Mouse (Mus musculus) ovary, postnatal 36 days (tissue): ENCODE data around the gene Rasd1.

ENCODE experiments used
- DNase-seq: peaks from one replicate; pipeline ENCODE4 v3.0.0; 2022; ENCODE audit warnings: low spot score, mixed read lengths

Gene Rasd1

DNA sequence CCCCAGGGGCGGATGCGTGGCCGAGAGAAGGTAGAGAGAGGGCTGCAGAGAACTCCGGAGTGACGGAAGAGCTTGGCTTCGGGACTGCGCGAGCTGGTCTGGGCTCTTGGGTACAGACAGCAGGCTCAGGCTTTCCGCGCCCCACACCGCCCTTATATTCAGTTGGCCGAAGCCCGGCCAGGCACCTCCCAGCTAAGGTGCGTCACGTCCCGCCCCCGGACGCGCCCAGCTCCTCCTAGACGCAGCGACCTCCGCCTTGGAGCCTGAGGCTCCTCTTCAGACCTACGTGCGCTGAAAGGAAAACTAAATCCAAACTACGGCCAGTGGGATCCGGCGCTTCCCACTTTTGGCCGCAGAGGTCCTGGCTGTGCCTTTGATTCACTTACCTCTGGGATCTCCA is at the start of gene Rasd1:
Gene Rasd1 (minus strand): TSS at position 127 of the 400 bp plus-strand sequence.
- DNase-seq = peak; percentile 93

DNA sequence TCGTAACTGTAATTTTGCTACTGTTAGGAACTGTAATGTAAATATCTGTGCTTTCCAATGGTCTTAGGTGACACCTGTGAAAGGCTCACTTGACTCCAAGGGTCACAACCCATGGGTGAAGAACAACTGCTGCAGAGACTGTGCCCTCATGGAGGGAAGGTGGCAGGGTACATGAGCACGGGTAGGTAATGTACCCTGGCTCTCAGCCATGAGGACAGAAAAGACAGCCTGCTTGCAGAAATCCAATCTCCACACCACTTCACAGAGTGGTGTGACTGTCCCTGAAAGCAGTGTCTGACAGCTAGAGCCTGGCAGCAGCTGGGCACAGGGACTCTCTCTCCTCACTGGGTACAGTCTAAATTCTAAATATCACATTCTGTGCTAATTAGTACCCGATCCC is 46.8 kb upstream of the Rasd1 start:
- DNase-seq = no peak

DNA sequence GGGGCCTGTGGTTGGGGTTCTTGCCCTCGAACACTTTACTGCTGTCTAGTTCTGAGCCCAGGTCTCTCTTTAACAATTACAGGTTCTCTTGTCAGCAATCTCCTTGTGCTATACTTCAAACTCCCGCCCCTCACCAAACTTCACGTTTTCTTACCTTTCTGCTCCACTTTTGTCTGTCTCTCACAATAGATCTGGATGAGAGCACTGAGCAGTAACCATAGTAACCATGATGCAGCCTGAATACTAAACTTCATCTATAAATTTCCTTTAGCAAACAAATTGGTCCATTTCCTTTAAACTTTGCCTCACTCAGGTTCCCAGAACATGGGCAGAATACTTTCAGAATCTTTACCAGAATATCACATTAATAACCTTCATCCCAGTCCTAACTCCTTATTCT is 44.7 kb upstream of the Rasd1 start:
- no peak for DNase-seq

DNA sequence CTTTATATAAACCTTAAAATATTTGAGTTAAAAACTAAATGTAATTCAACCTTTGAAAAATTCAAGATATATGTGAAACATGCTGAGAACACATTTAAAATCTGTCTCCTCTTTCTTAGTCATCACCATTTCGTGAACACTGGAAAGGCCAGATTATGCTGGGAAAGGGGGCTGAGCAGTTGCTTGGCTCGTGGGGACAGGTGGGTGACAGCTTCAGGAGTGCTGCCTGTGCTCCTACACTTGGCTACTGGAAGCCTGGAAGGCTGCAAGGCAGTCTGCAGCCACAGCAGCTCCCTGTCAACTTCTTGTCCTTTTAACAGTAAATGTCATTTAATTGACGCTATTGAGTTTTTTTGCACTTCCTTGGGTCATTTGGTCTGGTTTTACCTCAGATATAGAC is 41.1 kb upstream of the Rasd1 start:
- DNase-seq = no peak

DNA sequence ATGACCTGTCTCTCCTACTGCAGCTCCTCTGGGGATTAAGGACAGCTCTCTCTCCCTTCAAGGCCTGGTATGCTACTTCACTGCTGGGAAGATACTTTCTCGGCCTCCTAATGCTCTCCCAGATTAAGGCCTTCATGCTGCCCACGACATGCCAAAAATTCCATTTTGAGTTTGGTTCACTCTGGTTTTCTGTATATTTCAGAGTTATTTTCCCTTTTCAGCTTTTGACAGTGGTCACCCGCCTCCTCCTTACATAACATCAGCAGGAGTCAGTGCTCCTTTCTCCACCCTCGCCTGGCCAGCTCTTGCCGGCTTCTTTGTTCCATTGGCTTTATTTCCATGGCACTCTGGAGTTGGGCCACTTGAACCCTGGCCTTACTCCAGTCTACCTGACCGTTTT is 40.0 kb upstream of the Rasd1 start:
- no peak for DNase-seq

DNA sequence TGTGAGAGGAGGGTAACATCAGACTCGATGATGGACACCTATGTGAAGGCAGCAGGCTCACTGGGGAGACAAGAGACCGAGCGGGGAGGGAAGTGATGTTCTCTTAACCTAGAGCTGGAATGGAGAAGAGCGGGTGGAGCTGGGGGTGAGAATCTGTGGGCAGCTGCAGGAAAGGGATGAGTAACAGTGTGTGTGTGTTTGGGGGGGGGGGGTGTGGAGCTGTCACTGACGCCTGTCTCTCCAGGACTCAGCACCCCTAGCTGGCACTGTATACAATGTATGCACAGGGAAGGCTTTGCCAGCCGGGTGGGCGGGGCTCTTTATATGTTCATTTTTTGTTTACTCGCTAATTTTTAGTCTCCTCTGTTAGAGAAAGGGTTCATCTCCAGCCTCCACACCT is 39.1 kb upstream of the Rasd1 start:
- no peak for DNase-seq

DNA sequence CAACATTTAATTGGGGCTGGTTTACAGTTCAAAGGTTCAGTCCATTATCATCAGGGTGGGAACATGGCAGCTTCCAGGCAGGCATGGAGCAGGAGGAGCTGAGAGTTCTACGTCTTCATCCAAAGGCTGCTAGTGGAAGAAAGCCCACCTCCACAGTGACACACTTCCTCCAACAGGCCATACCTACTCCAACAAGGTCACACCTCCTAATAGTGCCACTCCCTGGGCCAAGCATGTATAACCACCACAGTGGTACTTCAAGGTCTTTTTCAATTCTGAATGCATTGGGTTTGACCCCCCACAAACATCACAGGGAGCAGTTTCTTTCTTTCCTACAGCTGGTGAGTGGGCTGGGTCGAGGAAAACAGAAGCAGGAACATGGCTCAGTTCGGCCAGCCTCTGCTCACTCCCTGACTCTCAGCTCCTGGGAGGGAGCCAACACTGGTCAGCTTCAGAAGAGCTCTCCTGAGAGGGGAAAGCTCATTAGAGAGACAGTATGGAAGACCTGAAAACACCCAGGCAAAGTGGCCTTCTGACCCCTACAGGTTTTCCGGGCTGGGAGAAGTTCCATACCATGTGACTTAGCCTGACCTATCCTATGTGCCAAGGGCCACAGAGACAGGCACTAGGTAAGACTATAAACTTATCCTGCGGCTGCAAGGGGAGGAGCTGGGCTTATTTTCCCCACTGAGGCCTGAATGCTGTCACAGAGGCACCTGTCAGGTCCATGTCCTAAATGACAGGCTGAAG is 36.7 kb upstream of the Rasd1 start:
- DNase-seq = no peak

DNA sequence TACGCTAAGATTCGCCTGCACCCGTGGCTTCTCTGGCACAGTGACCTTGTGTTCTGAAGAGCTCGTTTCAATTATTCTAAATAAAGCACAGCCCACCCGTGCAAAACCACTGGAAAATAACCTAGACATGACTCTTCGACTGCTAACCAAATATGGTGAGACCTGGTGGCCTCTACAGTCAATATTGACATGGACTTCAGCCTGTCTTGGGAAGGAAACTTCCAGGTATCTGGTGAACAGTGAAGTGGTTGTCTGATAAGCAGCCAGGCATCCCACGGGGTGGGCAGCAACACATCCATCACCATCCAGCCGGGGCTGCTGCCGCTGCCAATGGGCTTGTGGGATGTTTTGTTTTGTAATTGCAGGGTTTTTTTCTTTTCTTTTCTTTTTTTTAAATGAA is 29.6 kb upstream of the Rasd1 start:
- DNase-seq = no peak

DNA sequence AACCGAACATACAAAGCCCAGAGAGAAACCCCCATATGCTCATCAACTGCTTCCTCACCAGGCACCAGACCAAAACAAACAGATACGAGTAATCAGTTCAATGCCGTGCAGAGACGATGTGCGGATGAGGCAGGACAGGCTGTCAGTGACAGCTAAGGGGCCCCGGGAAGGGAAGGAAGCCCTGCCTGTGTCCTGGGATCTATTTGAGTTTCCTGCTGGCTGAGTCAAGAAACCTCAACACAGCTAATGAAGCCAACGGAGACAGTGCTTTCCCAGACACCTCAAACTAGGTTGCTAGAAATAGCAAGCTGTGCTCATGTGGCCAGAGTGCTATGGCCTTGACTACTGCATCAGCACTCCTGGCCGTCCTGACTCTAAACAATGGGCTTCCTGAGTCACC is 26.6 kb upstream of the Rasd1 start:
- DNase-seq = no peak

DNA sequence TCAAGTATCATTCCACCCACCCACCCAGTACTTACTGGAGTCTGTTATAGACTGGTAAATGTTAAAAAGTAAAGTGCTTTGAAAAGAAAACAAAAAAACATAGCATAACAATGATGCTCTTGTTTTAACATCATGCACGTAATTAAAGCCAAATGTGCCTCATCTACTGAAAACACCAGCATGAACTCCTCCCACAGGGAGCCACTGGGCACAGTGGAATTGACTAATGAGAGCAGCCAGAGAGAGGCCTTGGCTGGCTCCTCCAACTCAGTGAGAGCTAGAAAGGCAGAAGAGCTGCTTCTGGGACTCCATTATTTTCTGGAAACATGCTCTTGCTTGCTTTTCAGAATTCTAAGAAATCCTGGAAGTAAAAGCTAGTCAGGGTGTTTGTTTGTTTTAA is 24.7 kb upstream of the Rasd1 start:
- DNase-seq = no peak

DNA sequence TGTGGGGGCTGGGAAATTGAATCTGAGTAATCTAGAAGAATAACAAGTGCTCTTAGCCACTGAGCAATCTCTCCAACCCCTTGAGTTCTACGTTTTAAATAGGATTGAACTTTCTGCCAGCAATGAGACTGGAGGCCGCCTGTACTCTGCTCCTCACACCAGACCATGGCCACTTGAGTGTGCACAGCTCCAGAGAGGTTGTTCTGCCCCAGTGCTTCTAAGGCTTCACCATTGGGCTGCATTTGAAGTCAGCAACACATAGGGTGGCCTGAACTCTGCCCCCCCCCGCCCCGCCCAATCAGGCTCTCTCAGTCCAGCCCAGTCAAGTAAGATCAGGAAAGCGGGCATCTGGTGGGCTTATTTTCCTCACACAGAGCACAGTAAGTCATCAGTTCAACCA is 13.1 kb upstream of the Rasd1 start:
- no peak for DNase-seq

DNA sequence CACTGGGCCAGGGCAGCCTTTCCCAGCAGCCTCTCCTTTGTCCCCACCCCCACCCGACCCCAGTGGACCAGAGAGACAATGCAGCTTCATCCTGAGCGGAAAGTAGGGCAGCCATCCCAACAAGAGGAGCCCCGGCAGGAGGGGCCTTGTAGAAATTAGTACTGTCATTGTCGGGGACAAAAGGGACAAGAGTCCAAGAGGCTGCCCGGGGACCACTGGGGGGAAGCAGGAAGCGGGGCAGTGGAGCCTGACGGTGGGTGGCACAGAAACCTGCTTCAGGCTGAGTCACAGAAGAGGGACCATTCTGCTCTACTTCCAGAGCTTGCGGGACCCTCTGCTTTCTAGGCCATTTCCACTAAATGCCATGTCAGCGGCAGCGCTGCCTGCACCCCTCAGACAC is 10.5 kb upstream of the Rasd1 start:
- DNase-seq = no peak

DNA sequence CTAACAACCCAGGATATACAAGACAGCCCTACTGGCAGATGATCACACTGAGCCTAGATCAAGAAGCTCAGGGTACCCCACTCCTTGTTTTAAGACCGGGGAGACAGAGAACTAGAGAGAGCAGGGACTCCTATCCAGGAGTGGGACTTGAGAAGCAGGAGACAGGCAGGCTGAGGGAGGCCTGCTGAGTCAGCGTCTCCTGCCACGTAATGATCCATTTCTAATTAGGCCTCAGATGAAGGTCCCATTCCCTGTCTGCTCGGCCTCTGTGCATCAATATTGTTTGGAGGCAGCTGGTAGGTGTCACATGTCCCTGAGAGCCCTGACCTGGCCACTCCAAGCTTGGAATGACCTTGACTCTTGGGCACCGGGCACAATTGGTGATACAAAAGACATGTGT is 8.6 kb upstream of the Rasd1 start:
- no peak for DNase-seq

DNA sequence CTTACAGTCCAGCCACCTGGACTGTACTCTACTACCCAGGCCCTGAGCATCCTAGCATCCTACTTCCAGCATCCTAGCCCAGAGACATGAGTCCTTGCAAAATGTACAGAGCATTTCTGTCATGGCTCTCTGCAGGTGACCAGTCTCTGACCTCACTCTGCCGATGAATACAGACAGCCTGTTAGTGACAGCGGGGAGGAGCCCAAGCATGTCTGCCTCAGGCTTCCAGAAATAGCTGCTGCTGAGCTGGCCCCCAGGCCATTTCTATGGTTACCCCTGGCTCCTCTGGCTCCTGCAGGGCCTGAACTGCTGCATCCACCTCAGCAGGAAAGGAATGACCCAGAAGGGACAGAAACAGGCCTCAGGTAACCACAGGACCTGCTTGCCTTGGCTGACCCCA is 6.9 kb upstream of the Rasd1 start:
- DNase-seq = no peak

DNA sequence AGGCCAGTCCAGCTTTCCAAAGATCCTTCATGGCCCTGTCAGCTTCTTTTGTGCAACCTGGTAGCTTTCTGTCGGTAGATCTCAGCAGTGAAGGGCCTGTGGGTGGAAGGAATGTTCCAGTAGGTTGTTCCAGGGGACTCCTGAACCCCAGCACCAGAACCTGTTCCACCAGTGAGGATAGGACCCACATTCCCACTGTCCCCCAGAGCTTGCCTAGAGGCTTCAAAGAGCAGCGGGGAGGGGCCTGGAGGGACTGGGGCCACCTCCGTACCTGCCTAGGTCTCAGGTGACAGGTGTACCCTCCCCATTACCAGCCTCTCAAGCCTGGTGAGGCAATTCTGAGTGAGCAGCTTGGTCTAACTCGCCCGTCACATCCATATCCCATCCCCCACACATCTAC is 6.0 kb upstream of the Rasd1 start:
- no peak for DNase-seq

DNA sequence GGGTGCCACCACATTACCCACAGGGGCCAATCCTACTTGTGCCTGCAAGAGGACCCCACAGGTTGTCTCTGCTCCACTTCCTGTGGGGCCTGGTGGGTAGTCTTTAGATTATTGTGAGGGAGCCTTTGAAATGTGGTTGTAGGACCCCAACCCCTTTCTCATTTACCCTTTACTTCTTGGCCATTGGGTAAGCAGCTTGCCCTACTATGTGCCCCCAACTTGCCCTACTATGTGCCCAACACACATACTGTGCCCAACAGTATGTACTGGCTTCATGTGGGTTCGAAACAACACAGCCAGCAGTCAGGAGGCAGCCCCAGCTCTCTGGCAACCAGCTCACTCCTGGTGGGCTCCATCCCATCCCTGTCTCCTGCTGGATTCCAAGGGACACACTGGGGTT is 3.0 kb upstream of the Rasd1 start:
- no peak for DNase-seq

DNA sequence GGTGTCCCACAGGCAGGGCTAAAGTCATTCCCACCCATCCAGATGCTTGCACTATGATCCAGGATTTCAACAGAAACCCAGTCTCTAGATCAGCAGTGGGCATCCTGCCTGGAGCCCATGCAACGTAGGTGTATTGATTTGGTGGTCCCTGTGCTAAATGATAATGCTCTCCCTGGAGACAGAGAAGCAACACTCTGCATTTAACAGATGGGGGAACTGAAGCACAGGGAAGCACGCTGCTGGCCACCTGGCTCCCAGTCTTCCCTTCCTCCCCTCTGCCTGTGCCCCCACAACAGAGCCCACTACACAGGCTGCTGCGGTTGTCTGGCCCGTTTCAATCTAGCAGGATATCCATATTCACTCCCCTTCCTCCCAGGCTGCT is 1.3 kb upstream of the Rasd1 start:
- DNase-seq = no peak

DNA sequence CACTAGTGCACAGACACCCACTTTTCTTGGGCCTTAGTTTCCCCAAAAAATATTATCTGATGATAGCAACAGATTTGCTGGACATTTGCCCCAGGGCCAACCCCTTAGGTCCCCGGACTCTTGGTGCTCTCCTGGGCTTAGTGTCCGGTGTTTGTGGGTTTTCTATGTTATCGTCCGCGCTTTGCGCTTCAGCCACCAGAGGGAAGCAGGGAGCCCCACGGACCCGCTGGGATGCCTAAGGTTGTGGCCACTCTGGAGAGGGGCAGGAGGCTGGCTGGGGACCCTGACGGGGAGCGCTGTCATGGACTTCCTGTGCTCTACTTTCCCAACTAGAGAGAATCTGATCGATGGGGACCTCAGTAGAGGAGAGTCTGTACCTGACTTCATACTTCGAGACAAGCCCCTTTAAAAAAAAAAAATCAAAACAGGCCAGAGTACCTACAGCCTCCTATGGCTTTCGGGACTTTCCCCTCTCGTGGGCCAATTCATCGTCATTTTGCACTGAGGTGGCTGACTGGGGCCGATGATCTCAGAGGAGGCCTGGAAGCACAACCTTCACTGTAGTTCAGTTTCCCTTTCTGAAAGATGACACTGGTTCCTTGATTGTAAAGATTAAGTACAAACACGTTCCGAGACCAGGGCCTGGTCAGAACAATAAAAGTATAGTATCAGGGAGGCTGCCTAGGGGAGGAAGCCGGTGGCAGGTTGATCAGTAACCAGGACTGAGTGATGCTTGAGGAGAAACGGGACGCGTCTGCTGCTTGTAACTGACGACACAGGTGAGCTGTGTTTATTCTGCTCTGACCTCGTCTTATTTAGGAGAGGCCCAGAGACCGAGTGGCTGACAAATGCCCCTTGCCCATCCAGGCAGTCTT is 720 bp upstream of the Rasd1 start:
- DNase-seq = peak; percentile 84

DNA sequence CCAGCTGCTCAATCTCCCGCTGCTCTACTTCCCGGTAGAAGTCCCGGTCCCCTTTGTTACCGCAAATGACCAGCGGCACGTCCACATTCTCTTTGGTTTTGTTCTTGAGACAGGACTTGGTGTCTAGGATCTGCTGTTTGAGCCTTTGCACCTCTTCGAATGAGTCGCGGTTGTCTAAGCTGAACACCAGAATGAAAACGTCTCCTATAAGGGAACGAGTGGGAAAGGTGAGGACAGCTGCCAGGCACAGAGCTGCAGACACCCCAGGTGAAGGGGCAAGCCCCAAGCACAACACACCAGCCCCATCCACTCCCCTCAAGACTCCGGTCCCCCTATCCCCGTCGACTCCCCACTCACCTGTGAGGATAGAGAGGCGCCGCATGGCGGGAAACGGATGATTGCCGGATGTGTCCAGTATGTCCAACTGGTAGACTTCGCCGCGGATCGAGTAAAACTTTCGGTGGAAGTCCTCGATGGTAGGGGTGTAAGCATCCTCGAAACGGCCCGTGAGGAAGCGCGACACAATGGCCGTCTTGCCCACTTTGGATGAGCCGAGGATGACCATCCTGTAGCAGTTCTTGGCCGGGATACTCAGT is 483 bp downstream of the Rasd1 start:
- peak; percentile 48 for DNase-seq

DNA sequence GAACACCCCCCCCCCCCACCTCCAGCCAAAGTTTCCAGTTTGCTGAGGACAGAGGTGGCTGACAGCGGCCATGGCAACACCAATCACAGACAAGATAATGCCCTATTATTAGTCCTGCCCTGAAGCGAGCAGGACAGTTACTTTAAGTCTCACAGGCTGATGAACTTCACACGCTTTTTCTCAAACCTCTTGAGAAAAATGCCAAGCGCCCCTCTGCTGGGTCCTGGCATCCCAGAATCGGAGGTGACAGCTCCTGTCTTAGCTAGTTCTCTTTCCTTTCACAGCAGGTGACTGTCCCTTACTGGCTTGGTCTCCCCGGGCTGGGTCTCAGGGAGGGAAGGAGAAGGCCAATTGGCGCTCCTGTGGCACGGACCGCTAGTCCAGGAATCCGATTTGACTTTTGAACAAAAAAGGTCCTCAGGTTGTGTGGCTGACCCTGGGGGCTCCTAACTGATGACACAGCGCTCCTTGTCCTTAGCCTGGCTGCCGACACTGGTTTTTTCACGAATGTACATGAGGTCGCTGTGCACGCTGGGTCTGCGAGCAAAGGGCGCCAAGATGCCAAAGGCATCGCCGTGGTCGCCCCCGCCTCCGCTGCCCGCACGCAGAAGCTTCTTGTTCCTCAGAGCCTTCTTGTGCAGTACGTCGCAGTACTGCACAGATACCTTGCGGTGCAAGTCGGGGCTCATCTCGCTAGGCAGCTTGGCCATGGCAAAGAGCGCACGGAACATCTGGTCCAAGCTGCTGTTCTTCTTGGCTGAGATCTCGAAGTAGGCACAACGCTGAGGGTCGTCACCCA is 1.2 kb downstream of the Rasd1 start:
- peak; percentile 49 for DNase-seq

DNA sequence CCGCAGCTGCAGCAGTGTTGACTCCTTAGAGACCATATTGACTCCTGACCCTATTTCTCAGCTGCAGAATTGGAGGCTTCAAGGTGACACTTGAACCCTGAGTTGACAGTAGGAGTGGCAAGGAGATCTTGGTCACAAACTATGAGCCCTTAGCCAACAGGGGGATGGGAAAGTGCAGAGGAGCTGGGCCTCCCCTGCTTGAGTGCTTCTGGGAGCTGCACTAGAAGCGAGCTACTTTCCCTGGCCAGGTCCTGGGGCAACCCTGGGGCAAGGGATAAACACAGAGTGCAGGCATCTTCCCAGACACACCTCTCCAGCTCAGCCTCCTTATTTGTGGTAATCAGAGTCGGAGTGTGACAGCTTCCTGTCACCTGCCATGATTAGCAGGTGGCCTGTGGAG is 2.2 kb downstream of the Rasd1 start:
- DNase-seq = no peak

DNA sequence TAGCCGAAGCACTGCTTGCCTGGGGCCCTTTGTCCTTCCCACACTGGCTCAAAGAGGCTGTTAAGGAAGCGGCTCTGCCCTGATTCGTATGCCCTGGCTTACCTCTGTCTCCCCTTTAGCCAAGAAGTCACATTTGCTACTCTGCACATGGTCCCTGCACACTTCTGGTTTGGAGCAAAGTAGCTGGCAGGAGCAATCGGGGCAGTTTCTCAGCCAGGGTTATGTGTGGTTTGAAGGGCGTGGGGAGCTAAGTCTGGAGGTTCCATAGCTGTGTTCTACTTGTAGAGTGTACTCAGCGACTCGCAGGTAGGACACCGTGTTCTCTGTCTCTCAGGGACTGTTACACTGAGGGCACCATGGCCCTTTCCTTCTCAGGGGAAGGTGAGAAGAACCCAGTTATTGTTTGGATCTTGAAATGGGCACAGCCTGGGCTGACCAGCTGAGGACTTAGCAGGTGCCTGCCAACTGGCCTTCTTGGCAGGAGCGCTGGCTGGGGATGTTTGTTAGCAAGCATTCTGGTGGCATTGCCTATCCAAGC is 3.3 kb downstream of the Rasd1 start:
- DNase-seq = no peak
